Mouse (Mus musculus) heart, embryonic 14.5 days (tissue): Measurements from ENCODE around the gene Siglec1. TPM values are rescaled to one million over a fixed set of nuclear protein-coding genes. Genes with fewer than 3 reads are reported as not detected.

Experiments used
- ATAC-seq: fragments of 200-750 bp; cut with Nextera tagmentation; 2 replicates; pipeline ENCODE4 v1.8.0; 2017; ENCODE audit warnings: low read depth, moderate TSS enrichment; ENCODE audit not compliant: insufficient number of reproducible peaks, insufficient read depth, low FRiP score
- H3K27ac ChIP-seq, 2 experiments: fragments of 200-500 bp in 1 of 2; fragments of 300-500 bp in 1 of 2; sonication (generic) in 1 of 2; replicated peaks in 1 of 2; 2 replicates each; pipeline ENCODE4 v1.5.1; 2012 to 2014; ENCODE audit warnings: low read depth in 2 of 2, low read length in 2 of 2, control low read depth in 1 of 2, mild to moderate bottlenecking in 1 of 2, mixed read lengths in 1 of 2; ENCODE audit not compliant: control insufficient read depth in 1 of 2, insufficient read depth in 1 of 2
- H3K27me3 ChIP-seq: fragments of 300-500 bp; sonication (generic); 2 replicates; pipeline ENCODE4 v1.6.1; 2014; ENCODE audit warnings: mild to moderate bottlenecking, low read length, control low read depth; ENCODE audit not compliant: control insufficient read depth, insufficient read depth
- H3K36me3 ChIP-seq: fragments of 300-500 bp; sonication (generic); 2 replicates; pipeline ENCODE4 v1.6.1; 2014; ENCODE audit warnings: mild to moderate bottlenecking, control low read depth, low read length, mixed read lengths; ENCODE audit not compliant: control insufficient read depth, insufficient read depth
- H3K4me1 ChIP-seq, 2 experiments: fragments of 200-500 bp in 1 of 2; fragments of 300-500 bp in 1 of 2; sonication (generic) in 1 of 2; 2 replicates each; pipeline ENCODE4 v1.6.1; 2012 to 2014; ENCODE audit warnings: low read length in 2 of 2, control low read depth in 1 of 2, mixed read lengths in 1 of 2; ENCODE audit not compliant: control insufficient read depth in 2 of 2, insufficient read depth in 2 of 2
- H3K4me2 ChIP-seq: fragments of 300-500 bp; sonication (generic); 2 replicates; pipeline ENCODE4 v1.6.1; 2014; ENCODE audit warnings: mild to moderate bottlenecking, low read length
- H3K4me3 ChIP-seq, 2 experiments: fragments of 200-500 bp in 1 of 2; fragments of 300-500 bp in 1 of 2; sonication (generic) in 1 of 2; 2 replicates each; pipeline ENCODE4 v1.5.1; 2012 to 2014; ENCODE audit warnings: low read length in 2 of 2, mild to moderate bottlenecking in 2 of 2, control low read depth in 1 of 2, low read depth in 1 of 2, moderate library complexity in 1 of 2; ENCODE audit not compliant: control insufficient read depth in 1 of 2, insufficient read depth in 1 of 2
- H3K9ac ChIP-seq: fragments of 300-500 bp; sonication (generic); 2 replicates; pipeline ENCODE4 v1.6.1; 2014; ENCODE audit warnings: mild to moderate bottlenecking, low read length
- H3K9me3 ChIP-seq: fragments of 300-500 bp; sonication (generic); 2 replicates; pipeline ENCODE4 v1.6.1; 2016; ENCODE audit warnings: low read length, control low read depth; ENCODE audit not compliant: control insufficient read depth
- WGBS: fragments of 180-500 bp; shearing (Covaris S2); extraction: QIAGEN DNeasy Blood & Tissue Kit; methylation state at CpG from one replicate; pipeline ENCODE4 v1.1.7; 2014; 5-methylcytosine and 5-hydroxymethylcytosine counted together
- polyA plus RNA-seq: library from polyadenylated mRNA; unstranded; fragments of >200 nt; fragmentation: Nextera tagmentation; extraction: Ambion mirVana; gene quantifications from 2 replicates; pipeline ENCODE4 v1.2.1, GENCODE M21; 2014

Gene Siglec1
- polyA plus RNA-seq, 1 experiment from 2014 or later = 0.54 TPM

DNA sequence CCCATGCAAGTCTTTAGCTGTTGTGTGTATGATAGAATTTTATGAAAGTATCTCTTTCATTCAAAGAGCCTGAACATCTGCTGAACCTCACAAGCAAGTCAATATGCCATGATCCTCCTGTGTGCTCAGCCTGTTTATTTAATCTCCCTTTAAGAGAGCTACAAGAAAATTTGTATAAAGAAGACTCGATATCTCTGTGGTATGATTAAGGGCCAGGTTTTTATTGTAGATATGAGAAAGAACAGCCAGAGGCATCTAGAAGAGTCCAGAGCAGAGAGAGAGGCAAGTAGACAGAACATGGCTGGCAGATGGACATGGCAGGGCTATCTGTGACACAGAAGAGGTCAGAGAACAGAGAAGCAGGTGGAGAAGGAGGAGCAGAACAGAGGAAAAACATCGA, 40.5 kb downstream of the Siglec1 start:
- Histone ChIP-seq H3K27me3 (peaks cover 27% of the 10 kb centered on the region), H3K4me3 (no peak overlapping the region), H3K9ac (no peak overlapping the region), H3K36me3 (no peaks in the 10 kb centered on the region), H3K4me1 (peaks cover 6 to 16% of the 10 kb centered on the region in 2 experiments), H3K9me3 (no peaks in the 10 kb centered on the region), H3K27ac (no peak overlapping the region), H3K4me2 (no peak overlapping the region)
- no peak for ATAC-seq
- 67% methylated on average over 2 of the region's 2 CpGs for WGBS

DNA sequence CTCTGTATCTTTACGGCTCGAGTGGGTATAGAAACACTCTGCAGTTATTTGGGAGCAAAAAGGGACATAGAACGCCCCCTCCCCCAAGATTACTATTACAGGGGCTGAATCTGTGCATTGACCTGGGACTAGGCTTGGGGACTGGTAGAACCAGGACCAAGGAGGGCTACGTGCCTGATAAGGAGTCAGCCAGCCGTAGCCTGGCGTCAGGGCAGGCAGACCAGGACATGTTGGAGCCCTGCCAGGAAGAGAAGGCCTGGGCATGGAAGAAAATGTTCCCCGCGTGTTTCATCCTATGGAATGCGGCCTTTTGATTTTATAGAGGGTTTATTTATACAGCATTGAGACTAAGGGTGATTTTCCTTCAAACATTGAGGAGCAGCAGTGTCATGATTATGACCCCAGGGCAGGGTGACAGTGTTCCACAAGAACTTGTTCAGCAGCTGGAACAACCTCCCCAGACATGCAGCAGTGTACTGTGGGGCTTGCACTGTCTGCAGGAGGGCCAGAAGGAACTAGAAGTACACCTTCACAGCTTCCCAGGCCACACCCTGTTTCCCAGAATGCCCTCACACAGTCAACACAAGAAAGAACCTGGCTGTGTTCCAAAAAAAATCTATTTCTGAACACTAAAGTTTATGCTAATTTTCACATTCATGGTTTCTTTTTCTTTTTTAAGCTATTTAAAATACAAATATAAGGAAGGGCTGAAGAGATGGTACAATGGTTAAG, 41.4 kb downstream of the Siglec1 start:
- no peak for ATAC-seq
- H3K4me2 ChIP-seq = no peak overlapping the region

DNA sequence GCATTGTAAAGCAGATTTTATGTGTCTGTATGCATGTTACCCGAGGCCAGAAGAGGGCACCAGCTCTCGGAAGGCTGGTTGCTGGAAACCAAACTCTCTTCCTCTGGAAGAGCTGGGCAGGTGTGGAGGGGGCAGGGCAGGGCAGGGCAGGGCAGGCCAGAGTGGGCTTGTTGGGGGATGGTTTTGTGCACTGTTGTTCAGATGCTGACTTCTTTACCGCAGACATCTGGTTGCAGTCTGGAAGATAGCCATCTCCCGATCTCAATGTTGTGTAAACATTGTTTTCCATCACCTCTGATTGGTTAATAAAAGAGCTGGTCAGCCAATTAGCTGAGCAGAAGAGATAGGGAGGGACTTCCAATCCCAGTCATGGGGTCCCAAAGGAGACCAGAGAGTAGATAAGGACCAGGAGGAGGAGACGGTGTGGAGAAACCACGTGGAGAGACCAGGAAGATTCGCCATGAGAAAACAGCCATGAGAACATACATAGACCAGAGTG, 42.2 kb downstream of the Siglec1 start:
- Histone ChIP-seq H3K36me3 (no peaks in the 10 kb centered on the region), H3K4me1 (peaks cover 6 to 16% of the 10 kb centered on the region in 2 experiments), H3K27me3 (peaks cover 40% of the 10 kb centered on the region), H3K27ac (no peak overlapping the region), H3K9ac (no peak overlapping the region), H3K9me3 (no peaks in the 10 kb centered on the region), H3K4me3 (no peak overlapping the region), H3K4me2 (no peak overlapping the region)
- 17% methylated on average over 7 of the region's 7 CpGs for WGBS
- no peak for ATAC-seq

More for the DNA sequence above, 41.4 kb downstream of the Siglec1 start:
- Histone ChIP-seq H3K9me3 (no peaks in the 10 kb centered on the region), H3K27ac (0 out of 4 replicates have a peak overlapping the region, but pooled peaks of 1 of the 2 experiments have one; percentile 30), H3K36me3 (no peaks in the 10 kb centered on the region), H3K27me3 (peaks cover 32% of the 10 kb centered on the region), H3K4me1 (peaks cover 6 to 16% of the 10 kb centered on the region in 2 experiments), H3K4me3 (no peak overlapping the region), H3K9ac (no peak overlapping the region)
- whole genome bisulfite sequencing = 32% methylated on average over 9 of the region's 9 CpGs

DNA sequence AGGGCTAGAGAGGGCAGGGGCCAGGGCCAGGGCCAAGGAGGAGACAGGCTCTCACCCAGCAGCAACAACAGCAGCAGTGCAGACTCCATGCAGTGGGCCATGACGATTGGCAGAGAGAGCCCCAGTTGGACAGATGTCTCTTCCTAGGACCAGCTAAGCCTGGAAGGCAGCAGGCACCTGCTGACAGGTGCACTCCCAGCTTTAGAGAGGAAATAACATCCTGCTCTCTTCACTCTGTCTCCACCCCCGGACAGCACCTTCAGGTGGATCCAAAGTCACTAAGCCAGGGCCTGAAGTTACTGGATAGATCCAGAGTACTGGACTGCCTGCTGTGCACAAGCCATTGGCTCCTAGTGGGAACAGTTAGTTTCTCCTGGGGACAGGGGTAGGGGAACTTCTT, 43.6 kb downstream of the Siglec1 start, which contains the start of gene Gfra4:
TSS of gene Gfra4 (minus strand) at position 101 of the 400 bp plus-strand sequence.
- Histone ChIP-seq H3K9ac (no peak within 1 kb of the TSS), H3K36me3 (no peaks in the 10 kb centered on the region), H3K4me3 (no peak within 1 kb of the TSS), H3K27ac (no peak within 1 kb of the TSS), H3K27me3 (peaks cover 49% of the 10 kb centered on the region), H3K4me1 (peaks cover 6 to 18% of the 10 kb centered on the region in 2 experiments), H3K4me2 (no peak within 1 kb of the TSS), H3K9me3 (no peaks in the 10 kb centered on the region)
- no peak for ATAC-seq
- WGBS = 51% methylated on average over 2 of the region's 2 CpGs

DNA sequence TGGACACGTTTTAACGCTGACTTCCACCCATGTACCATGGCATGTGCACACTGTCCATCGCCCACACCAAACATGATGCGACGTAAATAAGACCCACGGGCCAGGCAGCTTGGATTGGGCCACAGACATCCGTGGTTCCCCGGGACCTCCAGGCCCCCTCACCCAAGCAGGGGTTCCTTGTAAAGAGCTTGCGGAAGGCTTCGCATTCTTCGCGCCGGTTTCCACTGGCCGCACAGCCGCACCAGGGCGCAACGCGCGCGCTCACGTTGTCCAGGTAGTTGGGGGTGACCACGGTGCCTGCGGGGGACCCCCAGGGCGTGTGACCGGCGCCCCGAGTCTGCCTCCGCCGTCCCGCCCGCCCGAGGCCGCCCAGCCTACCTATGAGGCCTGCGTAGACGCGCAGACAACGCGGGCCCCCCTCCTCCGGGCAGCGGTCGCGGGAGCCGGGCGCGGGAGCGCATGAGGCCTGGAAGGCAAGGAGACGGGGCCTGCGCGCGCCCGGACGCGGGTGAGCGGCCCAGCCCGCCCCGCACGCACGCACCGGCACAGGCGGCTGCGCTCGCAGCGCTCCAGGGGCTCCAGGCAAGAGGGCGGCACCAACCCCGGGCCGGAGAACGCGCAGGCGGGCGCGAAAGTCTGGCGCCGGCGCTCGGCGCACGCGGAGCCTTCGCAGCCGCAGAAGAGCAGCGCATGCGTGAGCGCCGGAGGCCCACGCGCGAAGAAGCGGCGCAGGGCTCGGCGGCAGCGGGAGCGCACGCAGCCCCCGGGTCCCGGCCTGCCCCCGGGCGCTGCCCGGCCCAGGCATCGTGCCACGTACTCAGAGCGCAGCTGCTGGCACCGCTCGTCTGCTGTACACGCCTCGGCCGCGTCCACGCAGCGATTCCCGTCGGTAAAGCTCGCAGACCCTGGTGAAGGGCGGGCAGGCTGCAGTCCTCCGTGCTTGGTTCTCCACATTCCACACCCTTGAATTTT, 45.4 kb downstream of the Siglec1 start:
- Histone ChIP-seq H3K4me1 (peaks cover 13 to 28% of the 10 kb centered on the region in 2 experiments), H3K4me2 (peak overlapping the region; percentile 96), H3K9ac (peak overlapping the region; percentile 68), H3K4me3 (peak overlapping the region; percentile 52), H3K27me3 (peaks cover 51% of the 10 kb centered on the region), H3K27ac (no peak overlapping the region), H3K9me3 (no peaks in the 10 kb centered on the region), H3K36me3 (no peaks in the 10 kb centered on the region)
- no peak; the same call in 1 of the 2 replicates for ATAC-seq
- 3% methylated on average over 115 of the region's 115 CpGs for WGBS

DNA sequence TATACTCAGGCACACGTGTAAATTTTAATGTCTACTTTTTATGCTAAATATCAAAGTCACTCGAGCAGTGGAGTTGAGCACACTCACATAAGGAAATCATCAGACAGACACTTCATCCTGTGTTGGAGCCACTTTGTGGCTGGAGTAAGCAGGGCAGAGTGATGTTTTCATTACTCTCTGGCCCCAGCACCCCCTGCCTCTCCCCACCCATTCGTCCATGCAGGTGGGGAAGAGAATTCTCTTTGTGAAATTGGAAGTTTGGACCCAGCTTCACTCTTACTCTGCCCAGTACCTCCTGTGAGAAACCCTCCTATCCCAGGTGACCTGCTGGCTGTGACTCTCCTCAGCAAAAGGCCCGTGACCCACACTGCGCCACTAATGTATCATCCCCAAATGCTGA, 47.9 kb downstream of the Siglec1 start:
- 86% methylated on average over 5 of the region's 5 CpGs for WGBS
- Histone ChIP-seq H3K4me1 (peaks cover 7 to 17% of the 10 kb centered on the region in 2 experiments), H3K27me3 (peaks cover 52% of the 10 kb centered on the region)

DNA sequence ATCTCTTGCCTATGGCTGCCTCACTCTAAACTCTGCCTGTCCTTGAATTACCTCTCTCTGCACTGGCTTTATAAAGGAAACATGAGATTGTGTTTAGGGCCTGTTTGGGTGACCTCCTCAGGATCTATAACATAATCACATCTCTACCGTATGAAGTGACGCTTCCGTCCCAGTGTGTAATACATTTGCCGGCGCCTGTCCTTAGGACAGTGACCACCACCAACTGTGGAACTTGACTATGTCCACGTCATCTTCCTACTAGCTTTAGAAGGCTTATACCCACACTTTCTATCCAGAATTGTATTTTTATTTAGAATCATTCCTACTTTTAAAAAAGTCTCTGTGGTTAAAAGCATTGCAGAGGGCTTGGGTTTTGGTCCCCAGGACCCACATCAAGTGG, 48.4 kb downstream of the Siglec1 start:
- Histone ChIP-seq H3K9me3 (peaks cover 11% of the 10 kb centered on the region), H3K27me3 (peaks cover 50% of the 10 kb centered on the region), H3K9ac (no peak overlapping the region), H3K4me3 (no peak overlapping the region), H3K4me1 (peaks cover 7 to 17% of the 10 kb centered on the region in 2 experiments), H3K4me2 (no peak overlapping the region), H3K36me3 (no peaks in the 10 kb centered on the region), H3K27ac (no peak overlapping the region)
- ATAC-seq = no peak
- WGBS = 94% methylated on average over 6 of the region's 6 CpGs

More for the DNA sequence above, 47.9 kb downstream of the Siglec1 start:
- ATAC-seq = no peak
- no peak overlapping the region for H3K4me3 ChIP-seq
- no peaks in the 10 kb centered on the region for H3K36me3 ChIP-seq
- peaks cover 6% of the 10 kb centered on the region for H3K9me3 ChIP-seq
- H3K9ac ChIP-seq = no peak overlapping the region
- no peak overlapping the region for H3K27ac ChIP-seq
- H3K4me2 ChIP-seq = no peak overlapping the region
